Mouse (Mus musculus) kidney, adult 2 months (tissue): ENCODE measurements around the gene H2-DMa.

Experiments used
- CTCF ChIP-seq: fragments of 200-500 bp; conservative IDR thresholded peaks from 2 replicates; pipeline ENCODE4 v1.5.1; 2011; ENCODE audit warnings: low read depth, mild to moderate bottlenecking, control low read depth, low read length, moderate library complexity, mixed read lengths; ENCODE audit not compliant: insufficient read depth, insufficient read length
- POLR2A ChIP-seq: fragments of 200-500 bp; IDR thresholded peaks from one replicate; pipeline ENCODE4 v1.6.1; 2011; ENCODE audit warnings: low read depth, low read length, control low read depth

DNA sequence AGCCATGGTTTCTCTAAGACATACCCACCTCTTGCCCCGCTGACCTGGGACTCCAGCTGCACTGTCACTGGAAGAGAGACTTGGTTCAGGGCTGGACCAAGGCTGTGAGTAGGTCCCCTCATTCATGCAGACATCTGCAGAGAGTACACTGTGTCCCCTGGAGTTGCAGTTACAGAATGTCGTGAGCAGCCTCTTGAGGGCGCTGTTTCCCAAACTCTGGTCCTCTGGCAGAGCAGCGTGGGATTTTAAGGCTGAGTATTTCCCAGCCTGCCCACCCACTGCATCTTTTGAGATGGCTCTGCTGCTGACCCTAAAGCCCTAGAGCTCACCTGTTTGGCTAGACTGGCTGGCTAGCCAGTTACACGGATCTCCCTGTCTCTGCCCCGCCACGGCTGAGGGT, 28.4 kb upstream of the H2-DMa start:
- TF ChIP-seq CTCF = no peak; the same call in 1 of the 2 replicates
- TF ChIP-seq POLR2A = no peak
